Mouse (Mus musculus) heart, adult 2 months (tissue): Measurements from ENCODE around the gene Moap1.

Experiments used
- CTCF ChIP-seq: fragments of 200-600 bp; IDR thresholded peaks from 2 replicates; pipeline ENCODE4 v1.8.1; 2022; ENCODE audit warnings: antibody characterized with exemption, mild to moderate bottlenecking, moderate library complexity
- EP300 ChIP-seq: fragments of 200-500 bp; IDR thresholded peaks from 2 replicates; pipeline ENCODE4 v1.6.1; 2011; ENCODE audit warnings: low read depth, low read length, control low read depth; ENCODE audit not compliant: insufficient read depth
- POLR2A ChIP-seq: fragments of 200-500 bp; IDR thresholded peaks from 2 replicates; pipeline ENCODE4 v1.6.1; 2011; ENCODE audit warnings: mild to moderate bottlenecking, low read depth, low read length, control low read depth; ENCODE audit not compliant: insufficient read depth

DNA sequence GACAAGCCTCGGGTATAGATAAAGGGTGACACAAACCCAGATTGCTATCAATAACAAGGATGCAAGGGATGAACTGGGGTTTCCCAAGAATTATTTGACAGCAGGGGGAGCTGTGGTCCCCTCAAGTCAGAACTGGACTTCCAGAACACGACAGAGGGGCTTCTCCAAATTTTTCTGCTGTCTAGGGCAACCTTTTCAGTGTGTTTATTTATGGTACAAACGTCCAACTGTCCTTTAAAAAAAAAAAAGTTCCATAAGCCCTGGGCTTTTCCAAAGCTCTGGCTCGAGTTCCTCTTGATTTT, 40.4 kb downstream of the Moap1 start:
- TF ChIP-seq EP300 = no peak
- TF ChIP-seq CTCF = peak; percentile 17; the same call in 1 of the 2 replicates
- TF ChIP-seq POLR2A = no peak
